Mouse (Mus musculus): ENCODE data around the gene Hsdl2. TPM values are rescaled to one million over a fixed set of nuclear protein-coding genes. Genes with fewer than 3 reads are reported as not detected.

The Hsdl2 gene
- polyA plus RNA-seq, 1 experiment from 2014 or later, result 54.0 TPM

GRCm38 (mm10) chr4:59645610-59646009, 64.2 kb downstream of the Hsdl2 start:
- no peak overlapping the region for H3K27ac ChIP-seq (replicated peaks in 1 of 2; ENCODE audit: control insufficient read depth in 1 of 2, insufficient read depth in 1 of 2, low read depth in 2 of 2, low read length in 2 of 2)
- no peaks in the 10 kb centered on the region for H3K27me3 ChIP-seq (ENCODE audit: control insufficient read depth, insufficient read depth, low read length)
- no peaks in the 10 kb centered on the region for H3K9me3 ChIP-seq (ENCODE audit: control insufficient read depth, low read length)
- H3K4me1 ChIP-seq (ENCODE audit: control insufficient read depth in 2 of 2, insufficient read depth in 2 of 2, low read length in 2 of 2), result peaks cover 3 to 4% of the 10 kb centered on the region in 2 experiments
- H3K4me2 ChIP-seq (ENCODE audit: low read length), result no peak overlapping the region
- ATAC-seq (ENCODE audit: insufficient number of reproducible peaks, insufficient read depth, low FRiP score, low read depth), result no peak
- H3K9ac ChIP-seq (ENCODE audit: low read length), result no peak overlapping the region
- 84% methylated on average over 2 of the region's 2 CpGs for WGBS
- H3K36me3 ChIP-seq (ENCODE audit: control insufficient read depth, insufficient read depth, low read length), result no peaks in the 10 kb centered on the region
- H3K4me3 ChIP-seq (ENCODE audit: control insufficient read depth in 1 of 2, insufficient read depth in 1 of 2, low read depth in 1 of 2, low read length in 2 of 2), result no peak overlapping the region

- Histone ChIP-seq H3K4me1 (ENCODE audit: control insufficient read depth in 2 of 2, insufficient read depth in 2 of 2, low read length in 2 of 2) (peaks cover 0 to 2% of the 10 kb centered on the region in 2 experiments; a peak in 3 of 4 replicates), H3K27me3 (ENCODE audit: control insufficient read depth, insufficient read depth, low read length) (no peaks in the 10 kb centered on the region), H3K4me3 (ENCODE audit: control insufficient read depth in 1 of 2, insufficient read depth in 1 of 2, low read depth in 1 of 2, low read length in 2 of 2) (no peak overlapping the region), H3K36me3 (ENCODE audit: control insufficient read depth, insufficient read depth, low read length) (no peaks in the 10 kb centered on the region), H3K9ac (ENCODE audit: low read length) (no peak overlapping the region), H3K4me2 (ENCODE audit: low read length) (no peak overlapping the region), H3K9me3 (ENCODE audit: control insufficient read depth, low read length) (no peaks in the 10 kb centered on the region), H3K27ac (replicated peaks in 1 of 2; ENCODE audit: control insufficient read depth in 1 of 2, insufficient read depth in 1 of 2, low read depth in 2 of 2, low read length in 2 of 2) (no peak overlapping the region)
- ATAC-seq (ENCODE audit: insufficient number of reproducible peaks, insufficient read depth, low FRiP score, low read depth), result no peak
- WGBS, result 55% methylated on average over 10 of the region's 10 CpGs
Observed at GRCm38 (mm10) chr4:59646020-59646696, 64.8 kb downstream of the Hsdl2 start.

DNA sequence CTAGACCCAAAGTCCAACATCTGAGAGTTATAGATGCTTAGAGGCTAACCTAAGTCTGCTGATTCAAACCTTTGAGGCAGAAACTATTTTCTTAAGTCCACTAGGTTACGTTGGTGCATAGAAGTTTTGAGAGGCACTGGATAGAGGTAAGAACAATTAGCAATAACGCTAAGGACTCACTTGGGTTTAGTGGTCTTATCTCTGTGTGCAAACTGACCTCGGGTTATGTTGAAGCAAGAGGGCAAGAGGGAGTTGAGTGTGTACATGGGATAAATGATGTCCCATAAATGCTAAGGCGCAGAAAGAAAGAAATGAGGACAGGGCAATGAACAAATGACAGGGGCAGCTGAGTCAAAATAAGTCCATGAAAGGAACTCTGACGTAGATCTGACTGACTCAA, 67.8 kb downstream of the Hsdl2 start:
- H3K27ac ChIP-seq (replicated peaks in 1 of 2; ENCODE audit: control insufficient read depth in 1 of 2, insufficient read depth in 1 of 2, low read depth in 2 of 2, low read length in 2 of 2), result no peak overlapping the region
- H3K4me1 ChIP-seq (ENCODE audit: control insufficient read depth in 2 of 2, insufficient read depth in 2 of 2, low read length in 2 of 2), result peaks cover 0 to 4% of the 10 kb centered on the region in 2 experiments; a peak in 2 of 4 replicates
- 67% methylated on average over 5 of the region's 5 CpGs for WGBS
- H3K4me3 ChIP-seq (ENCODE audit: control insufficient read depth in 1 of 2, insufficient read depth in 1 of 2, low read depth in 1 of 2, low read length in 2 of 2), result no peak overlapping the region
- H3K36me3 ChIP-seq (ENCODE audit: control insufficient read depth, insufficient read depth, low read length), result no peaks in the 10 kb centered on the region
- no peak overlapping the region for H3K9ac ChIP-seq (ENCODE audit: low read length)
- no peak overlapping the region for H3K4me2 ChIP-seq (ENCODE audit: low read length)
- H3K27me3 ChIP-seq (ENCODE audit: control insufficient read depth, insufficient read depth, low read length), result no peaks in the 10 kb centered on the region
- H3K9me3 ChIP-seq (ENCODE audit: control insufficient read depth, low read length), result no peaks in the 10 kb centered on the region
- no peak for ATAC-seq (ENCODE audit: insufficient number of reproducible peaks, insufficient read depth, low FRiP score, low read depth)

DNA sequence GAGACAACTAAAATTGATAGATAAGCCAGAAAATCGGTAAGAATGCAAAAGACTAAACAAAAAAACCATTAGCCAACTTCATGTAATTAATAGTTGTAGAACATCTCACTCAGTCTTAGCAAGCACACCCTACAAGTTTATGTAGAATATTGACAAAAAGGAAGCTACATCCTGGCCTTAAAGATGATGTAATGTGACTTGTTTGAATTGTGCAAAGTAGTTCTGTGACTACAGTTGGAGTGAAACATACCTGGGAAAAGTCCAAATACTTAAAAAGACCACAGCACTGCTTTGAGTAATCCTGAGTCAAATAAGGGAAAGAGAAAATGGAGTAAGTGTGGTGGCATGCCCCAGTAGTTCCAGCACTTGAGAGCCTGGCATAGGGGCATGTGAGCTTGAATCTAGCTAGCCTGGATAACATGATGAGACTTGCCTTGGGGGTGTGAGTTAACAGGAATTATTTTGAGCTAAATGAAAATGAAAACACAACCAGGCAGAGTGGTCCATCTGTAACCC, 70.9 kb downstream of the Hsdl2 start:
- WGBS, result 77% methylated on average over 1 of the region's 1 CpGs
- H3K27ac ChIP-seq (replicated peaks in 1 of 2; ENCODE audit: control insufficient read depth in 1 of 2, insufficient read depth in 1 of 2, low read depth in 2 of 2, low read length in 2 of 2), result no peak overlapping the region
- no peak overlapping the region for H3K4me3 ChIP-seq (ENCODE audit: control insufficient read depth in 1 of 2, insufficient read depth in 1 of 2, low read depth in 1 of 2, low read length in 2 of 2)
- no peak overlapping the region for H3K9ac ChIP-seq (ENCODE audit: low read length)
- H3K36me3 ChIP-seq (ENCODE audit: control insufficient read depth, insufficient read depth, low read length), result no peaks in the 10 kb centered on the region
- H3K9me3 ChIP-seq (ENCODE audit: control insufficient read depth, low read length), result no peaks in the 10 kb centered on the region
- H3K4me2 ChIP-seq (ENCODE audit: low read length), result no peak overlapping the region
- peaks cover 0 to 4% of the 10 kb centered on the region in 2 experiments; a peak in 1 of 4 replicates for H3K4me1 ChIP-seq (ENCODE audit: control insufficient read depth in 2 of 2, insufficient read depth in 2 of 2, low read length in 2 of 2)
- no peaks in the 10 kb centered on the region for H3K27me3 ChIP-seq (ENCODE audit: control insufficient read depth, insufficient read depth, low read length)
- ATAC-seq (ENCODE audit: insufficient number of reproducible peaks, insufficient read depth, low FRiP score, low read depth), result no peak

- no peak overlapping the region for H3K27ac ChIP-seq (replicated peaks in 1 of 2; ENCODE audit: control insufficient read depth in 1 of 2, insufficient read depth in 1 of 2, low read depth in 2 of 2, low read length in 2 of 2)
- H3K27me3 ChIP-seq (ENCODE audit: control insufficient read depth, insufficient read depth, low read length), result no peaks in the 10 kb centered on the region
- no peak overlapping the region for H3K4me3 ChIP-seq (ENCODE audit: control insufficient read depth in 1 of 2, insufficient read depth in 1 of 2, low read depth in 1 of 2, low read length in 2 of 2)
- peaks cover 0 to 4% of the 10 kb centered on the region in 2 experiments; a peak in 1 of 4 replicates for H3K4me1 ChIP-seq (ENCODE audit: control insufficient read depth in 2 of 2, insufficient read depth in 2 of 2, low read length in 2 of 2)
- no peak overlapping the region for H3K4me2 ChIP-seq (ENCODE audit: low read length)
- no peaks in the 10 kb centered on the region for H3K36me3 ChIP-seq (ENCODE audit: control insufficient read depth, insufficient read depth, low read length)
- 74% methylated on average over 5 of the region's 5 CpGs for WGBS
- no peaks in the 10 kb centered on the region for H3K9me3 ChIP-seq (ENCODE audit: control insufficient read depth, low read length)
- no peak for ATAC-seq (ENCODE audit: insufficient number of reproducible peaks, insufficient read depth, low FRiP score, low read depth)
- no peak overlapping the region for H3K9ac ChIP-seq (ENCODE audit: low read length)
Observed at GRCm38 (mm10) chr4:59656061-59656642, 74.8 kb downstream of the Hsdl2 start.

DNA sequence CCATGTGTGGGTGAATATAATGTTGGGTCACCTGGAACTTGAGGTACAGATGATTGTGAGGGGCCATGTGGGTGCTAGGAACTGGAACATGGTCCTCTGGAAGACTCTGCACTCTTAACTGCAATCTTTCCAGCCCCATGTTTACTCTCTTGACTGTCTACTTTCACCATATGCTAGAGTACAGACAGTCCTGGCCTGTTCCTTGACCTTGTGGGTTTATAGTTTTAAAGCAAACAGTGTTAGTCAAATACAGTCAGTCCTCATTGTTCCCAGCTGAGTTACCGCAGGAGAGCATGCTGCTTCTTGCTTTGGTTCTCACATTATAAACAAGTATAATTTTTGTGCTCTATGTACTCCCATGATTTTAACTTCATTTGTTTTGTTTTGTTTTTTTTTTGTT, 80.8 kb downstream of the Hsdl2 start:
- no peak for ATAC-seq (ENCODE audit: insufficient number of reproducible peaks, insufficient read depth, low FRiP score, low read depth)
- 97% methylated on average over 1 of the region's 1 CpGs for WGBS
- Histone ChIP-seq H3K4me3 (ENCODE audit: control insufficient read depth in 1 of 2, insufficient read depth in 1 of 2, low read depth in 1 of 2, low read length in 2 of 2) (no peak overlapping the region), H3K4me1 (ENCODE audit: control insufficient read depth in 2 of 2, insufficient read depth in 2 of 2, low read length in 2 of 2) (peaks cover 5 to 7% of the 10 kb centered on the region in 2 experiments), H3K27ac (replicated peaks in 1 of 2; ENCODE audit: control insufficient read depth in 1 of 2, insufficient read depth in 1 of 2, low read depth in 2 of 2, low read length in 2 of 2) (no peak overlapping the region), H3K27me3 (ENCODE audit: control insufficient read depth, insufficient read depth, low read length) (no peaks in the 10 kb centered on the region), H3K9ac (ENCODE audit: low read length) (no peak overlapping the region), H3K36me3 (ENCODE audit: control insufficient read depth, insufficient read depth, low read length) (no peaks in the 10 kb centered on the region), H3K9me3 (ENCODE audit: control insufficient read depth, low read length) (no peaks in the 10 kb centered on the region), H3K4me2 (ENCODE audit: low read length) (no peak overlapping the region)

DNA sequence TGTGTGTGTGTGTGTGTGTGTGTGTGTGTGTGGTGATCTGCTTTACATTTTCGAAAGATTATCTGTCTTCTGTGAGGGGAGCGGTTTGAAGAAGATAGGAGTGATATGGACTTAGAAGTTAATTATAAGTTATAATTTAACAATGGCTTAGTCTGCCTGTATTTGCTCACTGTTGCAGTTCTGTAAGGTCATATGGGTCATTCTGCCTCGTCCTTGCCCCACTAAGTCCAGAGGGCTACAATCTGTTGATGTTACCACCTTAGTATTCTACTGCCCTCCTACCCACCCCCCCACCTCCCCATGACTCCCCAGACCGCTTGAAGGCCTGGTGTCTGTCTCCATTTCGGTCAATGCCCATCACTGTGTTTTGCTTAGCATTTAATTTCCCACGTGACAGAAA, 82.1 kb downstream of the Hsdl2 start:
- H3K36me3 ChIP-seq (ENCODE audit: control insufficient read depth, insufficient read depth, low read length), result no peaks in the 10 kb centered on the region
- no peaks in the 10 kb centered on the region for H3K27me3 ChIP-seq (ENCODE audit: control insufficient read depth, insufficient read depth, low read length)
- no peak for ATAC-seq (ENCODE audit: insufficient number of reproducible peaks, insufficient read depth, low FRiP score, low read depth)
- no peak overlapping the region for H3K4me2 ChIP-seq (ENCODE audit: low read length)
- 88% methylated on average over 6 of the region's 6 CpGs for WGBS
- peaks cover 7 to 18% of the 10 kb centered on the region in 2 experiments for H3K4me1 ChIP-seq (ENCODE audit: control insufficient read depth in 2 of 2, insufficient read depth in 2 of 2, low read length in 2 of 2)
- no peak overlapping the region for H3K9ac ChIP-seq (ENCODE audit: low read length)
- no peaks in the 10 kb centered on the region for H3K9me3 ChIP-seq (ENCODE audit: control insufficient read depth, low read length)
- no peak overlapping the region for H3K27ac ChIP-seq (replicated peaks in 1 of 2; ENCODE audit: control insufficient read depth in 1 of 2, insufficient read depth in 1 of 2, low read depth in 2 of 2, low read length in 2 of 2)
- no peak overlapping the region for H3K4me3 ChIP-seq (ENCODE audit: control insufficient read depth in 1 of 2, insufficient read depth in 1 of 2, low read depth in 1 of 2, low read length in 2 of 2)
